Mouse (Mus musculus) megakaryocyte, embryonic 14.5 days (primary cell): ENCODE data around the gene Stx8.

Source experiments
- FLI1 ChIP-seq: IDR thresholded peaks from 2 replicates; pipeline ENCODE4 v1.6.1; 2012; ENCODE audit warnings: low read length, inconsistent platforms, mixed read lengths
- GATA1 ChIP-seq: IDR thresholded peaks from 3 replicates; pipeline ENCODE4 v1.6.1; 2012; ENCODE audit warnings: mixed read lengths, low read length, inconsistent platforms, borderline replicate concordance

- TF ChIP-seq FLI1 (no peak), GATA1 (no peak)
Measured at GRCm38 (mm10) chr11:68190849-68191248, 224.9 kb downstream of the Stx8 start.
